Mouse (Mus musculus): ENCODE results near the gene Sln.
A peak's percentile ranks its signal among the peaks of the same experiment; 100 is the strongest.

The Sln gene

GRCm38 (mm10) chr9:53849864-53850263 lies at the start of gene Sln:
Gene Sln, plus strand, starts transcription at chr9:53850164.
- DNase-seq = no peak

- no peak for DNase-seq
These were observed 47.0 kb upstream of the Sln start for GRCm38 (mm10) chr9:53802921-53803320.

DNA sequence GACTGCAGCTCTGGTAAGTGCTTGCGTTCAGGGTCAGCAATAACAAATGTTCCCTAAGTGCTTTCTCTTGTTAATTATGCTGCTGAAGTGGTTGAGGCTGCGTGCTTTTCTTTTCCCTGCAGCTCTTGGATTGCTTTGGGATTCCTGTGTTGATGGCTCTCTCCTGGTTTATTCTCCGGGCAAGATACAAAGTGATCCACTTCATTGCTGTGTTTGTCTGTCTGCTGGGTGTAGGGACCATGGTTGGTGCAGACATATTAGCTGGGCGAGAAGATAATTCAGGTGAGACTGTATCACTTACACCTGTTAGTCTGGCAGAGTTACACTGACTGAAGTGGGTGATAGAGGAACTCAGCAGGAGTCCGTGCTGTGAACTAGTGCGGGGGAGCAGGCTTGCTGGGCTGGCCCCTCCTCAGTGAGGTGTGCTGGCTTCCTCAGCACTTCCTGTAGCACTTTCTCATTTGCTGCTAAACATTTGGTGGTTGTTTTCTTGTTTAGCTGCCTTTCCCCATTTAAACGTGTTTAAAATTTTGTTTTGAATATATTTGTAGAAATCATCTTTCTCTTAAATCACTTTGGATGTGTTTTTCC lies 43.4 kb upstream of the Sln start:
- DNase-seq = no peak

DNA sequence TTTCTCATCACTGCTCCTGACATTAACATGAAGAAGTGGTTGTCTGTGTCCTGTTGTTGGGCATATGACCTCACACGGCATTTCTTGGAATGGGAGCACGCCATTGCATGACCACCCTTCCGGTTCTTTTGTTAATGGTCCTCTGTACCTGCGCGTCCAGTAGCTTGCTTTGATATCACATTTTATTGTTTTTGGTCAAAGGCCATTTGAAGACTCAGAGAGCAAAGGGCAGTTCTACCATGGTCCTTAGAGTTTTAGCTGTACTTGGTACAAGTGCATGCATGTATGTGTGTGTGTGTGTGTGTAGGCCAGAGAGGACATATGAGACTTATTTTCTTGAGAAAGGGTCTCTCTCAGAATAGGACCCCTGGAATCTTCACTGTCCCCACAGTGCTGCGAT lies 36.5 kb upstream of the Sln start:
- no peak for DNase-seq

- peak; percentile 51 to 86 for DNase-seq
These were observed 31.2 kb upstream of the Sln start for GRCm38 (mm10) chr9:53818760-53819159.

DNA sequence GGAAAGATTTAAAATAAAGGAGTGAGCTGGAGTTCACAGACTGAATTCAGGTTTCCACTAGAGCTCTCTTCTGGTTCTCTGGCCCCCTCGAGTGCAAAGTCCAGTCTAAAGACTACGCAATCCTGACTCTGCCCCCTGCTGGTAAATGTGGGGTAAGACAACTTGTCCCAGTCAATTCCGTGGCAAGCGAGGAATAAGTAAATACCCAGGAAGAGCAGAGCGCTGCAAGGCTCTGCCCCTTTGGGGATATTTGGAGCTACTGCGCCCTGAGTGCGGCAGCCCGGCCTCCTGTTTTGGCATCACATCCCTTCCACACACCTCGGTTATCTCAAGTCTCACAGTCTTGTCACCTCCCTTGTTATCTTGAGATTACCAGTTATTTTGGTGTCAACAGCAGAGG lies 24.6 kb upstream of the Sln start:
- peak; percentile 19 to 29 for DNase-seq

DNA sequence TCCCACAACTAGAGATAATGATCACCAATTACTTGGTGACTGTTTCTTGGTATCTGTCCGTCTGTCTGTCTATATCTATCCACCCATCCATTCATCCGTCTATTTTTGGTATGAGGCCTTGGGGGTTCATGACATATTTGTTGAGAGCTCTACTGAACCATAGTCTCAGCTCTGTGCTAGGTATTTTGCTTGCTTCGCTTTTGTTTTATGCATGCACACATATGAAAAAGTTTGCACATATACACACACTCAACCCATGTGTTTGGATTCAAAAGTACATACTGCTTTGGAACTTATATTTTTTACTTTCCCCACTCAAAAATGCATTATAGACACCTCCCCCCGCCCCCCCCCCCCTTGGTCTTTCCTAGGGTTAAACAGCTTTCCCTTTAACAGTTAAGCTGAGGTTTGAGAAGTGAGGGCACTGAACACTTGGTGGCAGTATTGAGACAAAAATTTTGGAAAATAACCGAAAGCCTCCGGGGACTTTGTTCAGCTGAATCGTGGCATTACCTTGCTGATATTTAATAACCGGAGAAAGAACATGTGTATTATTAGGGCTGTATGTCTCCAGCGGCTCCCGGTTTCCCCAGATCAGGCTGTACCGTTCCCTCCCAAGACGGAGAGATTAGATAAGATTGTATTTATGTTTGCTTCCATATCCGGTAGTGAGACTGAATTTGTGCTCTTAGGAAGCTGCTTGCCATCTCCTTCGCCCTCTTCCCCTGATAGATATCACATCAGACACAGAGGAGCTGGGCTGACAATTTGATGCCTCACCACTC lies 20.7 kb upstream of the Sln start:
- DNase-seq = peak; percentile 52 to 60

- peak in 1 of 2 experiments; percentile 10 for DNase-seq
These were observed 20.1 kb upstream of the Sln start for GRCm38 (mm10) chr9:53829866-53830209.

DNA sequence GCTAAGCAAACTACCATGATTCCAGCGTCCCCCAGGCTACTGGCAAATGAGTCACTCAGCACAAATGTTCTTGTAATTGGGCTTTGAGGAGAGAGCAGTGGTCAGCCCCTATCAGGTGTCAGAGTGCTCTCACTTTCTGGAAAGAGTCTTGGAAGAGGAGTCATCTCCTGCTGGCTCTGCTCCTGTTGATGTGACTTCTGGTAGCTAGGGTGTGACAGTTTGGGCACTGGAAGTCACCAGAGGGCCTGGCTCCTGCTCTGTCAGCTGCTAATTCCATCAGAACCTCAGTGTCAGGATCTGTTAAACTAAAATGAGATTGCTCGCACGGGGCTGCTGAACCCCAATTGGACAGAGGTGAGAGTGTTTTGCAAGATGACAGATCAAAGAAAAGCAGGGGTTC lies 14.9 kb upstream of the Sln start:
- DNase-seq = no peak

GRCm38 (mm10) chr9:53835976-53836375 lies 14.0 kb upstream of the Sln start:
- DNase-seq = no peak

- DNase-seq = no peak
These were observed 11.1 kb upstream of the Sln start for GRCm38 (mm10) chr9:53838816-53839215.

DNA sequence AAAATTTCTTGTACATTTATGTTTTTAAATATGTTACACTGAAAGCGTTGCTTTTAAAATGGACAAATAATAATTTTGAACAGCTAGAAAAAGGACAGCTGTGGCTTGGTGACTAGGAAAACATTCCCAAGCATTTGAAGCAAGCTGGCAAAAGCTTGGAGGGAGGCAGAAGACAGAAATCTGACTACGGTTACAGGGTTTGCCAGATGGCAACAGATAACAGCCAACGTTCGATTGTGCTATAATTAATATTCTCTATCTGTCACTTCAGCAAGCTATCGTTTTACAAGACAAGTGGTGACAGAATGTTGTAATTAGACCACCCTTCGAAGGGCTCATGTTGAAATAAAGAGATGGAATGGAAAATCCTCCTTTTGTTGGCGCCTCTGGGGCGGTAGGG lies 1.4 kb upstream of the Sln start:
- DNase-seq = no peak

- peak; percentile 61 to 82 for DNase-seq
These were observed 2.2 kb downstream of the Sln start for GRCm38 (mm10) chr9:53852158-53852557.

GRCm38 (mm10) chr9:53853672-53854071 lies 3.7 kb downstream of the Sln start:
- DNase-seq = no peak

DNA sequence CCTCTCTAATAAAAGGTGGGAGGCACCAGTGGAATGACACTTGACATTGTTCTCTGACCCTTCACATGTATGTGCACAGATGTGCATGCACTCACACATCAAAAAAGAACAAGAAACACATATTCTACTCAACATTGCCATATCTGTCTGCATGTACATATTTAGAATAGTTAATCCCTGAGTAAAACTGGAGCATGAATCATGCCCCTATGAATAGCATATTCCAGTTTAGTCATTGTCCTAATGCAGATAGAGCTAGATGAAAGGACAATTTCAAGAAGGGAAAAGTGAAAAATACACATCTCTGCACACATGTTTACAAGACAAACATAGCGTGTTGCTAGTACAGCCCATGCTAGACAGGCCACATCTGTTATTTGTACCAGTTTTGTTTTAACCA lies 4.6 kb downstream of the Sln start:
- DNase-seq = no peak

DNA sequence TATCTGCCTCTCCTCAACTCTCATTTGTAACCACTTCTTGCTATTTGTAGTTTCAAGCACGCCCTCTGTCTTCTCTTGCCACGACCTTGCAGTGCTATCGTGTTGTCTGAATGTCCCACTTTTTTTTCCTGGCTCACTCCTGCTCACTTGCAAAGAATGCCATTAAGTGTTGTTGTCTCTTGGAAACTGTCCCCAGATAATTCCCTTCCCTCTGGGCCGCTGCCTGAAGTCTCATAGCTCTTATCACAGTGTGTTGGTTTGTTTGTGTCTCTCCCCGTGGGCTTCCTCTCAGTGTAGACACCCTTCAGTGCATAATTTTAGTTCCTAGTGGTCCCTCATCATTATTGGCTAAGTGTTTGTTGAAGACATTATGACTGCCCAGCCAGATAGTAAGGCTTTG lies 7.9 kb downstream of the Sln start:
- no peak for DNase-seq

DNA sequence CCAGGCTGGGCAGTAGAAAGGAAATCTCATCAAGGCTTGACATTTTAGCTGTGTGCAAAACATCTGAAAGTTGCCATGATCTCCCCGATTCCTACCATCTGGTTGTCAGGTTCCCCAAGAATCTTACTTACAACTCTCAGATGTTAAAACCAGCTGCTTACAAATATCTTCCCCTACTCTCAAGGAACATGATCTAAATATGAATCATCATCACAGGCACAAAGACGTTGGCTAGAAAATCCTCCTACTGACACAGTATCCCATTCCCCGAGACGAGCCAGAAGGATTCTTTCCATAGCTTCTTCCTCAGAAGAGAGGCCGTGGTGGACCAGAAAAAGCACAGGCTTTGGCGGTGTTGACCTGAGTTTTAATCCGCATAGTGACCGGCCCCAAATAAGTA lies 23.3 kb downstream of the Sln start:
- no peak for DNase-seq

DNA sequence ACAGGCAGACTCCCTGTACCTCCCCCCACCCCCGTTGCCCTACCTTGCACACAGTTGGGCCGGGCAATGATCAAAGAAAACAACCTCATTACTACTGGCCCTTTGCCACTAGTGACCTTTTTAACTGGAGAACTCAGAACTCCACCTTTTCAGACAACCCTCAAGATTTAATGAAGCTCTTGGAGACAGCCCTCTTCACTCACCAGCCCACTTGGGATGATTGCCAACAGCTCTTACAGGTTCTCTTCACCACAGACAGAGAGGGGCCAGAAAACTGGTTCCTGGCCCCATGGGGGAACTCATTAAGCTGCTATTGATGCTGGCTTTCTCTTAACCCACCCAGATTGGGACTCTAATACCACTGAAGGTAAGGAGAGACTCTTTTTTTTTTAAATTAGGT lies 27.5 kb downstream of the Sln start:
- peak; percentile 9 to 14 for DNase-seq

GRCm38 (mm10) chr9:53883588-53884280 lies 33.8 kb downstream of the Sln start:
- DNase-seq = no peak

- DNase-seq = peak; percentile 44 to 74
These were observed 40.1 kb downstream of the Sln start for GRCm38 (mm10) chr9:53890075-53890474.

DNA sequence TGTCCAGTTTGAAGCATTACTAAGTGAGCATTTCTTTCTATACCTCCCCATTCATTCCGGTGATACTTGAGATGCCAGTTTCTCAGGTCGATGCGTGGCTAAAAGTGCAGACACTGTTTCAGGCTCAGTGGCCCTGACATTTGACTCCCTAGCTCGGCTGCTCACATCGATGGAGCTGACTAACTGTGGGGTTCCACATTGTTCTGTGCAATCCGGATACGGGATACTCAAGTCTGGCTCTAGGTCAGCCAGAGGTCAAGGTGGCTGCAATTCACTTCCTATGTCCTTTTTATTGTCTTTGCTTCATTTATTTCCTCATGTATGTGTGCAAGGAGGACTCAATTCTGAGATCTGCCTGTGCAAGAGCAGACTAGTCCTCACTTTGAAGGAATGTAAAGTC lies 45.9 kb downstream of the Sln start:
- no peak for DNase-seq

DNA sequence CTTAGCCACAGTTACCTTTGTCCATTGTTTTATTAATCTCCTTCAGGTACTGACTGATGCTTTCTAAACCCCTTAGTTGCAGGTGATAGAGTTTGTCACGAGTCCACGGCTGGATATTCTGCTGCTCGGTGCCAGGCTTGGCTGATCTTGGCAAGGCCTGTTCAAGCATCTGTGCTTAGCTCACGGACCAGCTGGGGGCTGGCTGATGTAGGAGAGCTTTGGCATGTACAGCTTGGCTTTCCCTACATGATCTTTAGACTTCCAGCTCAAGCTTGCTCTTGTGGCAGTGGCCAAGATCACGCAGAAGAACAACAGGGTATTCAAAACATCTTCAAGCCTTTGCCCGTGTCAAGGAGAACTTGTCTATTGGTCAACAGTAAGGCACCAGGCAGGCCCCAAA lies 49.9 kb downstream of the Sln start:
- no peak for DNase-seq

GRCm38 (mm10) chr9:53903215-53903842 lies 53.4 kb downstream of the Sln start:
- DNase-seq = no peak

Measured in kidney, postnatal 36 days (tissue).